Mouse (Mus musculus) ES-E14 (cell line): ENCODE data around the gene Ms4a2. TPM values are rescaled to one million over a fixed set of nuclear protein-coding genes. Genes with fewer than 3 reads are reported as not detected.

Source experiments
- DNase-seq: peaks from one replicate; pipeline ENCODE4 v3.0.0-alpha.2; 2013; ENCODE audit warnings: low read depth, low spot score
- H3K27ac ChIP-seq: 2 replicates; pipeline ENCODE4 v1.5.1; 2012; ENCODE audit warnings: low read depth, mild to moderate bottlenecking, low read length, moderate library complexity, mixed read lengths; ENCODE audit not compliant: poor library complexity, insufficient read depth, severe bottlenecking
- H3K36me3 ChIP-seq: 2 replicates; pipeline ENCODE4 v1.6.1; 2012; ENCODE audit warnings: mild to moderate bottlenecking, low read length, moderate library complexity, mixed read lengths; ENCODE audit not compliant: control insufficient read depth, poor library complexity, insufficient read depth, severe bottlenecking
- H3K4me1 ChIP-seq, 2 experiments: fragments of 150-350 bp in 1 of 2; sonication (generic) in 1 of 2; 2 replicates each; pipeline ENCODE4 v1.6.1; 2012; ENCODE audit warnings: low read length in 2 of 2, mild to moderate bottlenecking in 1 of 2, mixed read lengths in 1 of 2; ENCODE audit not compliant: control insufficient read depth in 2 of 2, insufficient read depth in 2 of 2, poor library complexity in 1 of 2
- H3K4me3 ChIP-seq, 2 experiments: fragments of 150-350 bp in 1 of 2; sonication (generic) in 1 of 2; 2 replicates each; pipeline ENCODE4 v1.5.1; 2012; ENCODE audit warnings: low read length in 2 of 2, low read depth in 1 of 2, mild to moderate bottlenecking in 1 of 2, mixed read lengths in 1 of 2; ENCODE audit not compliant: insufficient read depth in 1 of 2, poor library complexity in 1 of 2, severe bottlenecking in 1 of 2
- H3K9ac ChIP-seq: 2 replicates; pipeline ENCODE4 v1.6.1; 2012; ENCODE audit warnings: low read depth, mild to moderate bottlenecking, low read length, mixed read lengths; ENCODE audit not compliant: poor library complexity, insufficient read depth, severe bottlenecking
- H3K9me3 ChIP-seq: fragments of 150-350 bp; sonication (generic); 2 replicates; pipeline ENCODE4 v1.6.1; 2012; ENCODE audit warnings: low read depth, mild to moderate bottlenecking, low read length; ENCODE audit not compliant: control insufficient read depth, insufficient read depth
- CHD2 ChIP-seq: IDR thresholded peaks from 2 replicates; pipeline ENCODE4 v1.6.1; 2014; ENCODE audit warnings: mild to moderate bottlenecking, low read depth, low read length, inconsistent platforms
- HCFC1 ChIP-seq: IDR thresholded peaks from 2 replicates; pipeline ENCODE4 v1.6.1; 2012; ENCODE audit warnings: low read length, inconsistent platforms, borderline replicate concordance; ENCODE audit not compliant: insufficient read depth
- MAFK ChIP-seq: IDR thresholded peaks from 2 replicates; pipeline ENCODE4 v1.6.1; 2014; ENCODE audit warnings: mild to moderate bottlenecking, low read depth, low read length, inconsistent platforms; ENCODE audit not compliant: insufficient read depth
- ZC3H11A ChIP-seq: IDR thresholded peaks from 2 replicates; pipeline ENCODE4 v1.6.1; 2012; ENCODE audit warnings: low read depth, mild to moderate bottlenecking, inconsistent platforms, low read length, borderline replicate concordance
- ZNF384 ChIP-seq: IDR thresholded peaks from 2 replicates; pipeline ENCODE4 v1.6.1; 2012; ENCODE audit warnings: low read depth, low read length, inconsistent platforms
- in situ Hi-C, 2 experiments: fragments of 600-800 bp; cut with MboI; formaldehyde crosslinking; loops; one replicate each; pipeline ENCODE4 v1.15.1; 2025; ENCODE audit warnings: low sequenced_read_pairs in 2 of 2, inconsistent platforms in 1 of 2; ENCODE audit not compliant: unreplicated experiment in 2 of 2
- total RNA-seq: library from RNA; depleted of rRNA; stranded (reverse); fragments of 300-350 nt; gene quantifications from 2 replicates; pipeline ENCODE4 v1.2.3, GENCODE M21; 2012

Gene Ms4a2
- total RNA-seq, 1 experiment, result not detected

DNA sequence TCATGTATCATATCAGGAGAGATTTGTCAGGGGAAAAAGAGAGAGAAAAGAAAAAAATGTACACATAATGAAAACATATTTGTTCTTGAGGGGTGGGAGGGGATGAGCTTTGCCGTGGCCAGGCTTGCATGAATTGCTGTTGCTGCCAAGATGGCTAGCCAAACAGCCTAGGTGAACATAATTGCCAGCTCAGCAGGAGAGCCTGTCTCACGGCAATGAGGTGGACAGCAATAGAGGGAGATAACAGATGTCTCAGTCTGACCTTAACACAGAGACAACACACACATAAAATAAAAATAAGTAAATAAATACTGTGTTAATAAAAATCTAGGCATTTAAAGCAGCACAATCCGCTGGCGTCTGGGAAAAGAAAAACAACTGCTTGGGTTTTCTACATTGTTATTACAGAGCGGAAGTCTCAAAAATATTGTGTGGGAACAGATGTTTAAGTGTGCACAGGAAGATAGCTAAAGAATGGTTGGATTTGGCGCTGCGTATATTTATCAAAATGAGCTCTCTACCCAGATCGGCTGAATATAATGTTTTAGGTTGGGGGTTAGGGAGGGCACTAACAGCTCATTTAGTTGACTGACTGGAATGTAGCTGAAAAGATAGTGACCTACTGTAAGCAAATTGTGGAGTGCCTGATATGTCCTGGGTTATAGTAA is 9.6 kb downstream of the Ms4a2 start:
- no peaks in the 10 kb centered on the region for H3K36me3 ChIP-seq
- TF ChIP-seq MAFK, result no peak
- TF ChIP-seq CHD2, result no peak
- no peak for TF ChIP-seq ZNF384
- no peak for TF ChIP-seq ZC3H11A
- TF ChIP-seq HCFC1, result no peak
- H3K4me3 ChIP-seq, result no peak overlapping the region
- H3K4me1 ChIP-seq, result peaks cover 0 to 2% of the 10 kb centered on the region in 2 experiments; a peak in 1 of 4 replicates
- no peaks in the 10 kb centered on the region for H3K9me3 ChIP-seq
- no peak overlapping the region for H3K27ac ChIP-seq
- in situ Hi-C loops, result no loop called here
- no peak for DNase-seq
- no peak overlapping the region for H3K9ac ChIP-seq

DNA sequence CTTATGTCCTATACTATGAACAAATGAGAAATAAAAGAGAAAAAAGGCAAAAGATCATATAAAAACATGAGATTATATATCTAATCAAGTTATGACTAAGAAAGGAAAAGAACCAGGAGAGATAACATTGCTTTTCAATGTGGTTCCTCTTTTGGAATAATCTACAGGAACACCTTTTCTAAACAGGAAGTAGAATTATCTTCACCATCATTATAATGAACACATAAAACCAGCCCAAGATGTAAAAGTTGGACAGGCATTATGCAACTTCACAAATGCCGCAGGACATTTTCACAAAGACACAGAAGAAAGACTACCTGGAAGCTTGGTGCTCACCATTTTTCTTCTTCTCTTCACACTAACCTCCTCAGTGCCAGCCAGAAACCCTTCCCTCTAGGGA is 10.4 kb downstream of the Ms4a2 start:
- Histone ChIP-seq H3K4me3 (no peak overlapping the region), H3K27ac (no peak overlapping the region), H3K9ac (no peak overlapping the region), H3K36me3 (no peaks in the 10 kb centered on the region), H3K4me1 (peaks cover 0 to 2% of the 10 kb centered on the region in 2 experiments; a peak in 1 of 4 replicates), H3K9me3 (no peaks in the 10 kb centered on the region)
- TF ChIP-seq ZNF384, result no peak
- DNase-seq, result no peak
- in situ Hi-C loops, result no loop called here

DNA sequence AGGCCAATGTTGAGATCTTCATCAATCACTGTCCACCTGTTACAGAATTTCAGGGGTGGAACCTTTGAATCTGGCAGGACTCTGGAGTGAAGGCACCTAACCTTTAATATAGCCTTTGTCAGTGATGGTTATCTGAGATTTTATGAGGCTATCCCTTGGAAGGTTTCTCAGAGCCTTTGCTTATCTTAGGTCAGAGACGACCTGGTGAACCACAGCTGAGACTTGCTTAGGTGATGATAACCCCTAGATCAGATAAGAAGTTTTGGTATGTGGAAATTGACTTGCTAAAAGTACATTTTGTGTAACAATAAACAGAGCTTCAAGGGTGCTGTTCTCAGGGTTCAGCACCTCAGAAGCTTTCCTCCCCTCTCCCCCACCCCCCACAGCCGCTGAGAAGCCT is 11.2 kb downstream of the Ms4a2 start:
- TF ChIP-seq HCFC1, result no peak
- no peak for TF ChIP-seq CHD2
- TF ChIP-seq MAFK, result no peak
- TF ChIP-seq ZNF384, result no peak
- no peak for TF ChIP-seq ZC3H11A
- H3K36me3 ChIP-seq, result no peaks in the 10 kb centered on the region
- no peak overlapping the region for H3K27ac ChIP-seq
- no peak for DNase-seq
- H3K4me3 ChIP-seq, result no peak overlapping the region
- in situ Hi-C loops, result no loop called here
- H3K4me1 ChIP-seq, result peaks cover 0 to 2% of the 10 kb centered on the region in 2 experiments; a peak in 1 of 4 replicates
- H3K9me3 ChIP-seq, result no peaks in the 10 kb centered on the region
- H3K9ac ChIP-seq, result no peak overlapping the region

DNA sequence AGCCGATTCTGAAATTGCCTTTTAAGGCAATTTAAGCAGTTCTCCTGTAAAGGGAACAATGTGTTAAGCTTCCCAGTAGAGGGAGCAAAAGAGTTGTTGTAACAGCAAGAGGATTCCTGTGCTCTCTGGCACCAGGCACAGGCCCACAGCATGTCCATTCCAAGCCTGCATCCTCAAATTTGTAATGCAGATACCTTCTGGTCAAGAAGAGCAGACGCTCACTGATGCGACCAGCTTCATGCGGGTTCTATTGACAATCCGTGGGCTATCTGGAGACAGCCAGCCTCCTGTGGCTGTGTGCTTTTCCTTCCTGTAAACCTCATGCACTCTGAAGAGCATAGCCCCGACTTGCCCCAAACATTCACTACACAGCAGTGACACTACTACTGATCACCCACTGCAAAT is 12.0 kb downstream of the Ms4a2 start:
- H3K27ac ChIP-seq, result no peak overlapping the region
- H3K36me3 ChIP-seq, result no peaks in the 10 kb centered on the region

DNA sequence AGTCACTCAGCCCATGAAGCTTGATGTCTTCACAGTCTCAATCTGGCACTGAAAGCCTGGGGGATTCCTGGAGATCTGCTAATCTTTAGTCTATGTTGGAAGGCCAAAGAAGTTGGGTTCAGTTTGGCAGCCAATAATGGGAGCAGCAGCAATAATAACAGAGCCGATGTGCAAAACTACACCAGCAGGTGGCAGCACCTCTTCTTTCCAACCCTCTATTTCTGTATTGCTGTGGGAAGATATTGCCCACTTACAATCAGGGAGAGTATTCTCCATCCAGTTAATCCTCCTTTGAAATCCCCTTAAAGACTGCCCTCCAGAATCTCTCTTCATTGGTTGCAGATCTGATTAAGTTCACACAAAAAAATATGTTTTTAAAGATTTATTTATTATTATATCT is 15.3 kb downstream of the Ms4a2 start:
- DNase-seq, result peak; percentile 38
- Histone ChIP-seq H3K36me3 (no peaks in the 10 kb centered on the region), H3K27ac (no peak overlapping the region), H3K4me3 (no peak overlapping the region), H3K4me1 (peaks cover 0 to 2% of the 10 kb centered on the region in 2 experiments; a peak in 1 of 4 replicates), H3K9me3 (no peaks in the 10 kb centered on the region), H3K9ac (no peak overlapping the region)
- TF ChIP-seq ZC3H11A, result peak; percentile 51; the same call in 1 of the 2 replicates
- no peak for TF ChIP-seq MAFK
- in situ Hi-C loops, result loop anchor here (5.0 to 10.0 kb wide), 2 partner anchors 154 to 423 kb away; no protein-coding TSS in a partner anchor

More for the DNA sequence above, 12.0 kb downstream of the Ms4a2 start:
- peak; percentile 40 for DNase-seq
- in situ Hi-C loops, result no loop called here
- Histone ChIP-seq H3K9me3 (no peaks in the 10 kb centered on the region), H3K4me3 (no peak overlapping the region), H3K9ac (no peak overlapping the region), H3K4me1 (peaks cover 0 to 2% of the 10 kb centered on the region in 2 experiments; a peak in 1 of 4 replicates)
- no peak for TF ChIP-seq ZC3H11A
- TF ChIP-seq HCFC1, result no peak
- no peak for TF ChIP-seq MAFK
- TF ChIP-seq CHD2, result no peak
- no peak for TF ChIP-seq ZNF384
